Mouse (Mus musculus): ENCODE data around the gene Notch2. TPM values are rescaled to one million over a fixed set of nuclear protein-coding genes. Genes with fewer than 3 reads are reported as not detected.

The Notch2 gene
- polyA plus RNA-seq, 1 experiment from 2014 or later = 6.2 TPM

GRCm38 (mm10) chr3:97990576-97990975, 22.8 kb upstream of the Notch2 start:
- WGBS (ENCODE audit: insufficient replicate concordance) = 96% methylated on average over 5 of the region's 5 CpGs
- H3K4me3 ChIP-seq (ENCODE audit: low read depth, low read length) = no peak overlapping the region
- no peak overlapping the region for H3K4me2 ChIP-seq (ENCODE audit: low read depth, low read length)
- H3K36me3 ChIP-seq (replicated peaks; ENCODE audit: insufficient read depth, low read length) = no peaks in the 10 kb centered on the region
- DNase-seq (no peak), ATAC-seq (no peak)
- peaks cover 12% of the 10 kb centered on the region for H3K4me1 ChIP-seq (ENCODE audit: insufficient read depth)
- H3K27ac ChIP-seq (ENCODE audit: low read depth) = no peak overlapping the region
- TF ChIP-seq CTCF (IDR thresholded peaks at IDR 0.05; ENCODE audit: low read depth) (no peak), EP300 (IDR thresholded peaks at IDR 0.05; ENCODE audit: low read depth) (no peak)
- H3K9ac ChIP-seq (replicated peaks) = no peak overlapping the region
- no peaks in the 10 kb centered on the region for H3K27me3 ChIP-seq (ENCODE audit: insufficient read depth, low read length)
- H3K9me3 ChIP-seq (ENCODE audit: low read length) = no peaks in the 10 kb centered on the region

GRCm38 (mm10) chr3:97992289-97992688, 21.0 kb upstream of the Notch2 start:
- DNase-seq = no peak
- 67% methylated on average over 4 of the region's 4 CpGs for WGBS (ENCODE audit: insufficient replicate concordance)

GRCm38 (mm10) chr3:97993196-97993595, 20.1 kb upstream of the Notch2 start:
- TF ChIP-seq EP300 (IDR thresholded peaks at IDR 0.05; ENCODE audit: low read depth) = no peak
- no peak for TF ChIP-seq CTCF (IDR thresholded peaks at IDR 0.05; ENCODE audit: low read depth)
- DNase-seq = no peak
- no peaks in the 10 kb centered on the region for H3K9me3 ChIP-seq (ENCODE audit: low read length)
- H3K36me3 ChIP-seq (replicated peaks; ENCODE audit: insufficient read depth, low read length) = no peaks in the 10 kb centered on the region
- 75% methylated on average over 5 of the region's 5 CpGs for WGBS (ENCODE audit: insufficient replicate concordance)
- no peak overlapping the region for H3K4me3 ChIP-seq (ENCODE audit: low read depth, low read length)
- ATAC-seq = no peak
- H3K27ac ChIP-seq (ENCODE audit: low read depth) = no peak overlapping the region
- H3K4me1 ChIP-seq (ENCODE audit: insufficient read depth) = peaks cover 9% of the 10 kb centered on the region
- no peaks in the 10 kb centered on the region for H3K27me3 ChIP-seq (ENCODE audit: insufficient read depth, low read length)
- no peak overlapping the region for H3K9ac ChIP-seq (replicated peaks)
- H3K4me2 ChIP-seq (ENCODE audit: low read depth, low read length) = no peak overlapping the region

More at GRCm38 (mm10) chr3:97992289-97992688, 21.0 kb upstream of the Notch2 start:
- Histone ChIP-seq H3K36me3 (replicated peaks; ENCODE audit: insufficient read depth, low read length) (no peaks in the 10 kb centered on the region), H3K4me3 (ENCODE audit: low read depth, low read length) (no peak overlapping the region), H3K9ac (replicated peaks) (no peak overlapping the region), H3K27ac (ENCODE audit: low read depth) (no peak overlapping the region), H3K4me2 (ENCODE audit: low read depth, low read length) (no peak overlapping the region), H3K9me3 (ENCODE audit: low read length) (no peaks in the 10 kb centered on the region), H3K27me3 (ENCODE audit: insufficient read depth, low read length) (no peaks in the 10 kb centered on the region), H3K4me1 (ENCODE audit: insufficient read depth) (peaks cover 6% of the 10 kb centered on the region)
- ATAC-seq = no peak
- TF ChIP-seq EP300 (IDR thresholded peaks at IDR 0.05; ENCODE audit: low read depth) (no peak), CTCF (IDR thresholded peaks at IDR 0.05; ENCODE audit: low read depth) (no peak)

GRCm38 (mm10) chr3:97993920-97994545, 19.3 kb upstream of the Notch2 start:
- no peak overlapping the region for H3K9ac ChIP-seq (replicated peaks)
- TF ChIP-seq CTCF (IDR thresholded peaks at IDR 0.05; ENCODE audit: low read depth) = no peak
- TF ChIP-seq EP300 (IDR thresholded peaks at IDR 0.05; ENCODE audit: low read depth) = no peak
- no peak overlapping the region for H3K4me3 ChIP-seq (ENCODE audit: low read depth, low read length)
- H3K27ac ChIP-seq (ENCODE audit: low read depth) = peak overlapping the region; percentile 78
- ATAC-seq (peak; percentile 50), DNase-seq (no peak)
- no peaks in the 10 kb centered on the region for H3K36me3 ChIP-seq (replicated peaks; ENCODE audit: insufficient read depth, low read length)
- H3K4me2 ChIP-seq (ENCODE audit: low read depth, low read length) = 0 out of 2 replicates have a peak overlapping the region, but pooled peaks have one; percentile 1
- H3K4me1 ChIP-seq (ENCODE audit: insufficient read depth) = peaks cover 6% of the 10 kb centered on the region; the same call in 1 of the 2 replicates
- WGBS (ENCODE audit: insufficient replicate concordance) = 61% methylated on average over 3 of the region's 3 CpGs
- H3K9me3 ChIP-seq (ENCODE audit: low read length) = no peaks in the 10 kb centered on the region
- H3K27me3 ChIP-seq (ENCODE audit: insufficient read depth, low read length) = no peaks in the 10 kb centered on the region

- H3K27me3 ChIP-seq (ENCODE audit: insufficient read depth, low read length) = no peaks in the 10 kb centered on the region
- WGBS (ENCODE audit: insufficient replicate concordance) = 72% methylated on average over 5 of the region's 5 CpGs
- no peak for DNase-seq
- H3K36me3 ChIP-seq (replicated peaks; ENCODE audit: insufficient read depth, low read length) = no peaks in the 10 kb centered on the region
- peaks cover 6% of the 10 kb centered on the region; the same call in 1 of the 2 replicates for H3K4me1 ChIP-seq (ENCODE audit: insufficient read depth)
- ATAC-seq = no peak
- H3K9ac ChIP-seq (replicated peaks) = no peak overlapping the region
- no peak overlapping the region for H3K4me3 ChIP-seq (ENCODE audit: low read depth, low read length)
- no peaks in the 10 kb centered on the region for H3K9me3 ChIP-seq (ENCODE audit: low read length)
- H3K4me2 ChIP-seq (ENCODE audit: low read depth, low read length) = 0 out of 2 replicates have a peak overlapping the region, but pooled peaks have one; percentile 1
- TF ChIP-seq EP300 (IDR thresholded peaks at IDR 0.05; ENCODE audit: low read depth) (peak; percentile 59; the same call in 1 of the 2 replicates), CTCF (IDR thresholded peaks at IDR 0.05; ENCODE audit: low read depth) (no peak)
- H3K27ac ChIP-seq (ENCODE audit: low read depth) = peak overlapping the region; percentile 78
Measured at GRCm38 (mm10) chr3:97994818-97995217, 18.5 kb upstream of the Notch2 start.

GRCm38 (mm10) chr3:97998349-97998748, 15.0 kb upstream of the Notch2 start:
- Histone ChIP-seq H3K4me3 (ENCODE audit: low read depth, low read length) (no peak overlapping the region), H3K9ac (replicated peaks) (no peak overlapping the region), H3K36me3 (replicated peaks; ENCODE audit: insufficient read depth, low read length) (no peaks in the 10 kb centered on the region), H3K4me2 (ENCODE audit: low read depth, low read length) (no peak overlapping the region), H3K27ac (ENCODE audit: low read depth) (no peak overlapping the region), H3K27me3 (ENCODE audit: insufficient read depth, low read length) (no peaks in the 10 kb centered on the region), H3K9me3 (ENCODE audit: low read length) (no peaks in the 10 kb centered on the region), H3K4me1 (ENCODE audit: insufficient read depth) (peaks cover 8% of the 10 kb centered on the region; the same call in 1 of the 2 replicates)
- ATAC-seq = peak; percentile 76
- WGBS (ENCODE audit: insufficient replicate concordance) = 46% methylated on average over 4 of the region's 4 CpGs
- TF ChIP-seq EP300 (IDR thresholded peaks at IDR 0.05; ENCODE audit: low read depth) (0 out of 2 replicates have a peak, but pooled peaks have one; percentile 44), CTCF (IDR thresholded peaks at IDR 0.05; ENCODE audit: low read depth) (no peak)
- peak; percentile 61 for DNase-seq
